Comparison of ENCODE assay signal across 14 mouse cellular contexts in the genomic region with DNA sequence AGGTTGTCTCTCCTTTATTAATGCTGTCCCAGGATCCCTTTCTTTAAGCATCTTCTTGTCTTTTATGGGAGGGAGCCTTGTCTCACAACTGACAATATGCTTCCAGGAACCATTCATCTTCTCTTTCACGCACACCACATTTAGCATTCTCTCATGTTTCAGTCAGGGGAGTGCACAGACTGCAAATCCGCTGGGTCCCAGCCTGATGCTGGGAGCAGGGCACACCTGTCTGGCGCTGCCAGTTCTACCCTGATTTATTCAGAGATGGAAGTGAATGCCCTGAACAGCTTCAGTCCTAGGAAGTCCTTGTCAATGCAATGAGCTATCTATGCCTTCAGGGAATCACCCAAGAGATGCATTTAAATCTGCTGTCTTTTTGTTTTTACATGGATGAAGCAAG.
"Had no signal": no experiment of that assay in that cellular context is flagged by ENCODE, and none has a peak within 500 bp of the region (broad histone marks: within the 10 kb centered on the region; RNA-seq: fewer than 3 reads in every experiment).

No protein-coding gene starts in this region.

- H3K9ac ChIP-seq: kidney, embryonic 15.5 days; liver, embryonic 15.5 days; midbrain, embryonic 12.5 days; stomach, embryonic 15.5 days had no signal

- H3K4me1 ChIP-seq: kidney, embryonic 15.5 days; limb, embryonic 10.5 days; liver, embryonic 15.5 days; midbrain, embryonic 12.5 days; stomach, embryonic 15.5 days had no signal

- H3K27me3 ChIP-seq: kidney, embryonic 15.5 days; liver, embryonic 15.5 days; midbrain, embryonic 12.5 days; stomach, embryonic 15.5 days had no signal

- H3K27ac ChIP-seq: kidney, embryonic 15.5 days; limb, embryonic 10.5 days; liver, embryonic 15.5 days; midbrain, embryonic 12.5 days; stomach, embryonic 15.5 days had no signal

- H3K9me3 ChIP-seq: kidney, embryonic 15.5 days; limb, embryonic 10.5 days; liver, embryonic 15.5 days; midbrain, embryonic 12.5 days; stomach, embryonic 15.5 days had no signal

- H3K4me3 ChIP-seq: kidney, embryonic 15.5 days; limb, embryonic 10.5 days; liver, embryonic 15.5 days; midbrain, embryonic 12.5 days; stomach, embryonic 15.5 days had no signal

- H3K4me2 ChIP-seq: kidney, embryonic 15.5 days; liver, embryonic 11.5 days; liver, embryonic 15.5 days; midbrain, embryonic 12.5 days; stomach, embryonic 15.5 days had no signal

- DNase-seq: kidney, adult 2 months; kidney, postnatal 14 days; lung, adult 2 months; lung, postnatal 36 days; right cerebral cortex, postnatal 14 days; thymus, adult 2 months; thymus, postnatal 25 days had no signal

- H3K36me3 ChIP-seq: kidney, embryonic 15.5 days; limb, embryonic 10.5 days; liver, embryonic 15.5 days; midbrain, embryonic 12.5 days; stomach, embryonic 15.5 days had no signal

- ATAC-seq: lung, postnatal 0 days had no signal
